Mouse (Mus musculus) forebrain, embryonic 16.5 days (tissue): Measurements from ENCODE around the gene Sacs. TPM values are rescaled to one million over a fixed set of nuclear protein-coding genes. Genes with fewer than 3 reads are reported as not detected.

Experiments
- ATAC-seq: fragments of 200-750 bp; cut with Nextera tagmentation; 2 replicates; pipeline ENCODE4 v1.8.0; 2017; ENCODE audit warnings: mild to moderate bottlenecking, moderate library complexity
- H3K27ac ChIP-seq: fragments of 300-500 bp; sonication (generic); 2 replicates; pipeline ENCODE4 v1.5.1; 2014; ENCODE audit warnings: low read length, control low read depth
- H3K27me3 ChIP-seq: fragments of 300-500 bp; sonication (generic); replicated peaks from 2 replicates; pipeline ENCODE4 v1.6.1; 2014; ENCODE audit warnings: low read length; ENCODE audit not compliant: control insufficient read depth, insufficient read depth
- H3K36me3 ChIP-seq: fragments of 300-500 bp; sonication (generic); 2 replicates; pipeline ENCODE4 v1.6.1; 2014; ENCODE audit not compliant: control insufficient read depth, insufficient read depth
- H3K4me1 ChIP-seq: fragments of 300-500 bp; sonication (generic); replicated peaks from 2 replicates; pipeline ENCODE4 v1.6.1; 2014; ENCODE audit warnings: low read length; ENCODE audit not compliant: control insufficient read depth, insufficient read depth
- H3K4me2 ChIP-seq: fragments of 300-500 bp; sonication (generic); 2 replicates; pipeline ENCODE4 v1.6.1; 2014; ENCODE audit warnings: mild to moderate bottlenecking, low read length, control low read depth
- H3K4me3 ChIP-seq: fragments of 300-500 bp; sonication (generic); replicated peaks from 2 replicates; pipeline ENCODE4 v1.5.1; 2014; ENCODE audit warnings: mild to moderate bottlenecking, low read length, control low read depth
- H3K9ac ChIP-seq: fragments of 300-500 bp; sonication (generic); replicated peaks from 2 replicates; pipeline ENCODE4 v1.6.1; 2014; ENCODE audit warnings: low read depth, low read length, control low read depth
- H3K9me3 ChIP-seq: fragments of 300-500 bp; sonication (generic); 2 replicates; pipeline ENCODE4 v1.6.1; 2016; ENCODE audit warnings: low read length; ENCODE audit not compliant: control insufficient read depth
- WGBS: fragments of 180-500 bp; shearing (Covaris S2); extraction: QIAGEN DNeasy Blood & Tissue Kit; methylation state at CpG from one replicate; pipeline ENCODE4 v1.1.7; 2014; 5-methylcytosine and 5-hydroxymethylcytosine counted together
- polyA plus RNA-seq: library from polyadenylated mRNA; unstranded; fragments of >200 nt; fragmentation: Nextera tagmentation; extraction: Ambion mirVana; gene quantifications from 2 replicates; pipeline ENCODE4 v1.2.1, GENCODE M21; 2015

Gene Sacs
- polyA plus RNA-seq, 1 experiment from 2014 or later = 9.4 TPM

- ATAC-seq = no peak
- Histone ChIP-seq H3K27me3 (no peaks in the 10 kb centered on the region), H3K4me3 (no peak overlapping the region), H3K4me1 (peaks cover 3% of the 10 kb centered on the region), H3K9me3 (no peaks in the 10 kb centered on the region), H3K9ac (no peak overlapping the region), H3K36me3 (no peaks in the 10 kb centered on the region), H3K4me2 (no peak overlapping the region), H3K27ac (no peak overlapping the region)
- 66% methylated on average over 19 of the region's 19 CpGs for WGBS
Observed at GRCm38 (mm10) chr14:61288606-61289286, 150.5 kb downstream of the Sacs start.

Other genes starting within 250 kb of the Sacs start
- gene Tnfrsf19, start 92.0 kb upstream of the Sacs start, polyA plus RNA-seq = 49.1 and 56.3 TPM in 2 replicates
- gene Sgcg, start 120.0 kb downstream of the Sacs start, polyA plus RNA-seq = 0.22 and 0.24 TPM in 2 replicates
- 0.24 and 0.39 TPM in 2 replicates for gene Arl11, start 171.3 kb downstream of the Sacs start, polyA plus RNA-seq
- 9.7 and 10.3 TPM in 2 replicates for gene Ebpl, start 222.0 kb downstream of the Sacs start, polyA plus RNA-seq